Mouse (Mus musculus) E14TG2a.4 (cell line): ENCODE measurements around the gene Gins3.
A peak's percentile ranks its signal among the peaks of the same experiment; 100 is the strongest.

Experiments used
- H3K27me3 ChIP-seq: 2 replicates; pipeline ENCODE4 v1.6.1; 2014; ENCODE audit warnings: low read length, control low read depth; ENCODE audit not compliant: insufficient read depth
- H3K36me3 ChIP-seq: 2 replicates; pipeline ENCODE4 v1.6.1; 2014; ENCODE audit warnings: low read length, control low read depth; ENCODE audit not compliant: insufficient read depth
- H3K4me1 ChIP-seq: replicated peaks from 2 replicates; pipeline ENCODE4 v1.6.1; 2014; ENCODE audit warnings: low read depth, low read length, control low read depth
- H3K4me3 ChIP-seq: replicated peaks from 2 replicates; pipeline ENCODE4 v1.5.1; 2014; ENCODE audit warnings: mild to moderate bottlenecking, low read length
- H3K9me3 ChIP-seq: 2 replicates; pipeline ENCODE4 v1.6.1; 2014; ENCODE audit warnings: low read length, control low read depth
- CTCF ChIP-seq: conservative IDR thresholded peaks from 2 replicates; pipeline ENCODE4 v1.5.1; 2014; ENCODE audit warnings: low read length
- NANOG ChIP-seq: IDR thresholded peaks from 2 replicates; pipeline ENCODE4 v1.6.1; 2014; ENCODE audit warnings: borderline replicate concordance, low read length, mixed read lengths
- POU5F1 ChIP-seq: IDR thresholded peaks from 2 replicates; pipeline ENCODE4 v1.6.1; 2014; ENCODE audit warnings: low read length, borderline replicate concordance

The Gins3 gene

GRCm38 (mm10) chr8:95669967-95670366 lies 36.7 kb downstream of the Gins3 start:
- no peak for TF ChIP-seq CTCF
- TF ChIP-seq POU5F1: no peak
- no peak for TF ChIP-seq NANOG
- H3K4me3 ChIP-seq: no peak overlapping the region

GRCm38 (mm10) chr8:95671861-95672260 lies 38.6 kb downstream of the Gins3 start:
- H3K36me3 ChIP-seq: no peaks in the 10 kb centered on the region
- H3K9me3 ChIP-seq: no peaks in the 10 kb centered on the region
- peaks cover 22% of the 10 kb centered on the region for H3K4me1 ChIP-seq
- no peak overlapping the region for H3K4me3 ChIP-seq
- peaks cover 65% of the 10 kb centered on the region for H3K27me3 ChIP-seq
- TF ChIP-seq CTCF (no peak), NANOG (no peak), POU5F1 (no peak)

More at GRCm38 (mm10) chr8:95669967-95670366, 36.7 kb downstream of the Gins3 start:
- Histone ChIP-seq H3K27me3 (peaks cover 46% of the 10 kb centered on the region), H3K9me3 (no peaks in the 10 kb centered on the region), H3K4me1 (peaks cover 6% of the 10 kb centered on the region; the same call in 1 of the 2 replicates), H3K36me3 (no peaks in the 10 kb centered on the region)

- no peak for TF ChIP-seq NANOG
- TF ChIP-seq CTCF: no peak
- TF ChIP-seq POU5F1: no peak
- Histone ChIP-seq H3K4me1 (peaks cover 28% of the 10 kb centered on the region), H3K4me3 (no peak overlapping the region), H3K36me3 (no peaks in the 10 kb centered on the region), H3K27me3 (peaks cover 73% of the 10 kb centered on the region), H3K9me3 (no peaks in the 10 kb centered on the region)
Observed at GRCm38 (mm10) chr8:95672811-95673210, 39.6 kb downstream of the Gins3 start.

- Histone ChIP-seq H3K4me3 (peak within 1 kb of the TSS; percentile 87), H3K27me3 (peaks cover 92% of the 10 kb centered on the region), H3K9me3 (no peaks in the 10 kb centered on the region), H3K36me3 (no peaks in the 10 kb centered on the region), H3K4me1 (peaks cover 37% of the 10 kb centered on the region)
- TF ChIP-seq POU5F1: no peak
- TF ChIP-seq CTCF: no peak
- peak; percentile 47; the same call in 1 of the 2 replicates for TF ChIP-seq NANOG
Observed at GRCm38 (mm10) chr8:95676631-95677030, 43.4 kb downstream of the Gins3 start, which contains the start of gene Ndrg4. Gene Ndrg4, plus strand, starts transcription at chr8:95676980.

- no peak for TF ChIP-seq NANOG
- no peak for TF ChIP-seq POU5F1
- no peak for TF ChIP-seq CTCF
- H3K4me1 ChIP-seq: peaks cover 37% of the 10 kb centered on the region
- H3K9me3 ChIP-seq: no peaks in the 10 kb centered on the region
- H3K27me3 ChIP-seq: peaks cover 93% of the 10 kb centered on the region
- H3K4me3 ChIP-seq: peak overlapping the region; percentile 87
- no peaks in the 10 kb centered on the region for H3K36me3 ChIP-seq
Observed at GRCm38 (mm10) chr8:95677591-95678023, 44.4 kb downstream of the Gins3 start.

- peaks cover 94% of the 10 kb centered on the region for H3K27me3 ChIP-seq
- TF ChIP-seq CTCF (no peak), POU5F1 (no peak), NANOG (no peak)
Observed at GRCm38 (mm10) chr8:95678024-95678611, 44.9 kb downstream of the Gins3 start.

GRCm38 (mm10) chr8:95688073-95688672 lies 54.9 kb downstream of the Gins3 start:
- H3K4me1 ChIP-seq: peaks cover 15% of the 10 kb centered on the region
- H3K4me3 ChIP-seq: no peak overlapping the region
- H3K27me3 ChIP-seq: peaks cover 68% of the 10 kb centered on the region
- no peaks in the 10 kb centered on the region for H3K9me3 ChIP-seq
- H3K36me3 ChIP-seq: no peaks in the 10 kb centered on the region
- no peak for TF ChIP-seq NANOG
- TF ChIP-seq CTCF: no peak
- TF ChIP-seq POU5F1: no peak

More at GRCm38 (mm10) chr8:95678024-95678611, 44.9 kb downstream of the Gins3 start:
- Histone ChIP-seq H3K9me3 (no peaks in the 10 kb centered on the region), H3K4me3 (peak overlapping the region; percentile 87), H3K36me3 (no peaks in the 10 kb centered on the region), H3K4me1 (peaks cover 37% of the 10 kb centered on the region)

- Histone ChIP-seq H3K36me3 (no peaks in the 10 kb centered on the region), H3K4me1 (peaks cover 19% of the 10 kb centered on the region), H3K9me3 (no peaks in the 10 kb centered on the region), H3K4me3 (no peak overlapping the region), H3K27me3 (peaks cover 83% of the 10 kb centered on the region)
- TF ChIP-seq CTCF (peak; percentile 36), NANOG (no peak), POU5F1 (no peak)
Observed at GRCm38 (mm10) chr8:95690929-95691541, 57.8 kb downstream of the Gins3 start.
